Mouse (Mus musculus) forebrain, embryonic 11.5 days (tissue): ENCODE measurements around the gene Sox6. TPM values are rescaled to one million over a fixed set of nuclear protein-coding genes. Genes with fewer than 3 reads are reported as not detected.

Source experiments
- ATAC-seq: fragments of 200-750 bp; cut with Nextera tagmentation; replicated peaks from 2 replicates; pipeline ENCODE4 v1.8.0; 2017; ENCODE audit warnings: moderate TSS enrichment; ENCODE audit not compliant: low FRiP score
- DNase-seq: peaks from one replicate; pipeline ENCODE4 v3.0.0-alpha.2; 2017; ENCODE audit warnings: low spot score
- H3K27ac ChIP-seq: fragments of 300-500 bp; sonication (generic); 2 replicates; pipeline ENCODE4 v1.5.1; 2014; ENCODE audit warnings: low read depth, low read length
- H3K27me3 ChIP-seq: fragments of 300-500 bp; sonication (generic); 2 replicates; pipeline ENCODE4 v1.6.1; 2014; ENCODE audit warnings: mild to moderate bottlenecking, low read length, mixed read lengths; ENCODE audit not compliant: control insufficient read depth, insufficient read depth
- H3K36me3 ChIP-seq: fragments of 300-500 bp; sonication (generic); 2 replicates; pipeline ENCODE4 v1.6.1; 2014; ENCODE audit warnings: mild to moderate bottlenecking, low read length, moderate library complexity, mixed read lengths; ENCODE audit not compliant: control insufficient read depth, insufficient read depth
- H3K4me1 ChIP-seq: fragments of 300-500 bp; sonication (generic); replicated peaks from 2 replicates; pipeline ENCODE4 v1.6.1; 2014; ENCODE audit warnings: low read length, mixed read lengths; ENCODE audit not compliant: control insufficient read depth, insufficient read depth
- H3K4me2 ChIP-seq: fragments of 300-500 bp; sonication (generic); 2 replicates; pipeline ENCODE4 v1.6.1; 2014; ENCODE audit warnings: low read depth, mild to moderate bottlenecking, low read length, moderate library complexity, mixed read lengths; ENCODE audit not compliant: severe bottlenecking
- H3K4me3 ChIP-seq: fragments of 300-500 bp; sonication (generic); 2 replicates; pipeline ENCODE4 v1.5.1; 2014; ENCODE audit warnings: low read depth, low read length
- H3K9ac ChIP-seq: fragments of 300-500 bp; sonication (generic); 2 replicates; pipeline ENCODE4 v1.6.1; 2014; ENCODE audit warnings: low read length
- H3K9me3 ChIP-seq: fragments of 300-500 bp; sonication (generic); 2 replicates; pipeline ENCODE4 v1.6.1; 2016; ENCODE audit warnings: low read length, mixed read lengths; ENCODE audit not compliant: control insufficient read depth
- WGBS: fragments of 180-500 bp; shearing (Covaris S2); extraction: QIAGEN DNeasy Blood & Tissue Kit; methylation state at CpG from one replicate; pipeline ENCODE4 v1.1.7; 2014; 5-methylcytosine and 5-hydroxymethylcytosine counted together
- polyA plus RNA-seq: library from polyadenylated mRNA; unstranded; fragments of >200 nt; fragmentation: Nextera tagmentation; extraction: Ambion mirVana; gene quantifications from 2 replicates; pipeline ENCODE4 v1.2.1, GENCODE M21; 2014

The Sox6 gene
- polyA plus RNA-seq, 1 experiment from 2014 or later, result 154 TPM

- DNase-seq, result no peak
- Histone ChIP-seq H3K27ac (no peak overlapping the region), H3K4me1 (no peaks in the 10 kb centered on the region), H3K36me3 (no peaks in the 10 kb centered on the region), H3K9me3 (no peaks in the 10 kb centered on the region), H3K9ac (no peak overlapping the region), H3K4me3 (no peak overlapping the region), H3K27me3 (no peaks in the 10 kb centered on the region), H3K4me2 (no peak overlapping the region)
- WGBS, result 62% methylated on average over 3 of the region's 3 CpGs
- no peak for ATAC-seq
Measured at GRCm38 (mm10) chr7:115471521-115471920, 567.1 kb downstream of the Sox6 start.

- Histone ChIP-seq H3K4me1 (no peaks in the 10 kb centered on the region), H3K4me3 (no peak overlapping the region), H3K27ac (no peak overlapping the region), H3K36me3 (no peaks in the 10 kb centered on the region), H3K9ac (no peak overlapping the region), H3K9me3 (no peaks in the 10 kb centered on the region), H3K27me3 (no peaks in the 10 kb centered on the region), H3K4me2 (no peak overlapping the region)
- no peak for ATAC-seq
- 94% methylated on average over 6 of the region's 6 CpGs for WGBS
- no peak for DNase-seq
Measured at GRCm38 (mm10) chr7:115466811-115467210, 571.8 kb downstream of the Sox6 start.

- Histone ChIP-seq H3K4me2 (no peak overlapping the region), H3K4me3 (no peak overlapping the region), H3K27me3 (no peaks in the 10 kb centered on the region), H3K36me3 (no peaks in the 10 kb centered on the region), H3K9me3 (no peaks in the 10 kb centered on the region), H3K27ac (no peak overlapping the region), H3K9ac (no peak overlapping the region), H3K4me1 (no peaks in the 10 kb centered on the region)
- DNase-seq, result no peak
- WGBS, result 76% methylated on average over 2 of the region's 2 CpGs
- no peak for ATAC-seq
Measured at GRCm38 (mm10) chr7:115463367-115463766, 575.2 kb downstream of the Sox6 start.

- Histone ChIP-seq H3K4me2 (no peak overlapping the region), H3K27me3 (no peaks in the 10 kb centered on the region), H3K9me3 (no peaks in the 10 kb centered on the region), H3K27ac (no peak overlapping the region), H3K9ac (no peak overlapping the region), H3K4me1 (no peaks in the 10 kb centered on the region), H3K36me3 (no peaks in the 10 kb centered on the region), H3K4me3 (no peak overlapping the region)
- DNase-seq (no peak), ATAC-seq (no peak)
- WGBS, result 72% methylated on average over 4 of the region's 4 CpGs
Measured at GRCm38 (mm10) chr7:115462276-115462675, 576.3 kb downstream of the Sox6 start.

GRCm38 (mm10) chr7:115454988-115455387 lies 583.6 kb downstream of the Sox6 start:
- H3K9me3 ChIP-seq, result no peaks in the 10 kb centered on the region
- H3K4me2 ChIP-seq, result no peak overlapping the region
- no peak overlapping the region for H3K27ac ChIP-seq
- WGBS, result 90% methylated on average over 5 of the region's 5 CpGs
- H3K27me3 ChIP-seq, result no peaks in the 10 kb centered on the region
- no peaks in the 10 kb centered on the region for H3K36me3 ChIP-seq
- H3K9ac ChIP-seq, result no peak overlapping the region
- peaks cover 9% of the 10 kb centered on the region; the same call in 1 of the 2 replicates for H3K4me1 ChIP-seq
- no peak overlapping the region for H3K4me3 ChIP-seq
- no peak for DNase-seq
- no peak for ATAC-seq

- Histone ChIP-seq H3K36me3 (no peaks in the 10 kb centered on the region), H3K4me2 (peak overlapping the region; percentile 35; the same call in 1 of the 2 replicates), H3K9ac (peak overlapping the region; percentile 29), H3K4me3 (no peak overlapping the region), H3K27ac (no peak overlapping the region), H3K9me3 (no peaks in the 10 kb centered on the region), H3K27me3 (no peaks in the 10 kb centered on the region), H3K4me1 (peaks cover 9% of the 10 kb centered on the region; the same call in 1 of the 2 replicates)
- 52% methylated on average over 7 of the region's 7 CpGs for WGBS
- no peak for DNase-seq
- peak; percentile 10; the same call in 1 of the 2 replicates for ATAC-seq
Measured at GRCm38 (mm10) chr7:115453713-115454073, 584.9 kb downstream of the Sox6 start.

- no peaks in the 10 kb centered on the region for H3K36me3 ChIP-seq
- ATAC-seq, result peak; percentile 78
- peak overlapping the region; percentile 35; the same call in 1 of the 2 replicates for H3K4me2 ChIP-seq
- H3K9me3 ChIP-seq, result no peaks in the 10 kb centered on the region
- H3K4me3 ChIP-seq, result no peak overlapping the region
- H3K27ac ChIP-seq, result no peak overlapping the region
- H3K9ac ChIP-seq, result peak overlapping the region; percentile 29
- WGBS, result 20% methylated on average over 21 of the region's 21 CpGs
- H3K27me3 ChIP-seq, result no peaks in the 10 kb centered on the region
- peaks cover 9% of the 10 kb centered on the region; the same call in 1 of the 2 replicates for H3K4me1 ChIP-seq
- peak; percentile 89 for DNase-seq
Measured at GRCm38 (mm10) chr7:115453042-115453712, 585.4 kb downstream of the Sox6 start.

GRCm38 (mm10) chr7:115450431-115451195 lies 588.0 kb downstream of the Sox6 start:
- Histone ChIP-seq H3K4me1 (peaks cover 9% of the 10 kb centered on the region; the same call in 1 of the 2 replicates), H3K4me2 (no peak overlapping the region), H3K36me3 (no peaks in the 10 kb centered on the region), H3K27me3 (no peaks in the 10 kb centered on the region), H3K9me3 (no peaks in the 10 kb centered on the region), H3K4me3 (no peak overlapping the region), H3K27ac (no peak overlapping the region), H3K9ac (no peak overlapping the region)
- ATAC-seq, result no peak
- DNase-seq, result no peak
- 54% methylated on average over 23 of the region's 23 CpGs for WGBS
